Mouse (Mus musculus): ENCODE results near the gene Zbtb40. TPM values are rescaled to one million over a fixed set of nuclear protein-coding genes. Genes with fewer than 3 reads are reported as not detected.

Zbtb40 gene
- 10.4 and 18.9 TPM in 2 replicates for polyA plus RNA-seq (2012)

GRCm38 (mm10) chr4:137048550-137049032, at the start of gene Zbtb40:
Gene Zbtb40, minus strand, starts transcription at chr4:137048801.
- TF ChIP-seq GATA1 (IDR thresholded peaks at IDR 0.05; ENCODE audit: low read length): no peak

GRCm38 (mm10) chr4:137097984-137098327, 49.4 kb upstream of the Zbtb40 start:
- no peak for TF ChIP-seq GATA1 (IDR thresholded peaks at IDR 0.05; ENCODE audit: low read length)

GRCm38 (mm10) chr4:137097246-137097983, 48.8 kb upstream of the Zbtb40 start:
- no peak for TF ChIP-seq GATA1 (IDR thresholded peaks at IDR 0.05; ENCODE audit: low read length)

- TF ChIP-seq GATA1 (IDR thresholded peaks at IDR 0.05; ENCODE audit: low read length): no peak
These were observed 47.8 kb upstream of the Zbtb40 start for GRCm38 (mm10) chr4:137096353-137096752.

- no peak for TF ChIP-seq GATA1 (IDR thresholded peaks at IDR 0.05; ENCODE audit: low read length)
These were observed 36.6 kb upstream of the Zbtb40 start for GRCm38 (mm10) chr4:137085083-137085810.

- no peak for TF ChIP-seq GATA1 (IDR thresholded peaks at IDR 0.05; ENCODE audit: low read length)
These were observed 34.3 kb upstream of the Zbtb40 start for GRCm38 (mm10) chr4:137082866-137083265.

GRCm38 (mm10) chr4:137081401-137081800, 32.8 kb upstream of the Zbtb40 start:
- no peak for TF ChIP-seq GATA1 (IDR thresholded peaks at IDR 0.05; ENCODE audit: low read length)

GRCm38 (mm10) chr4:137077216-137077615, 28.6 kb upstream of the Zbtb40 start:
- no peak for TF ChIP-seq GATA1 (IDR thresholded peaks at IDR 0.05; ENCODE audit: low read length)

GRCm38 (mm10) chr4:137071204-137071603, 22.6 kb upstream of the Zbtb40 start:
- no peak for TF ChIP-seq GATA1 (IDR thresholded peaks at IDR 0.05; ENCODE audit: low read length)

GRCm38 (mm10) chr4:137068491-137068890, 19.9 kb upstream of the Zbtb40 start:
- no peak for TF ChIP-seq GATA1 (IDR thresholded peaks at IDR 0.05; ENCODE audit: low read length)

GRCm38 (mm10) chr4:137065846-137066245, 17.2 kb upstream of the Zbtb40 start:
- TF ChIP-seq GATA1 (IDR thresholded peaks at IDR 0.05; ENCODE audit: low read length): no peak

GRCm38 (mm10) chr4:137054932-137055331, 6.3 kb upstream of the Zbtb40 start:
- no peak for TF ChIP-seq GATA1 (IDR thresholded peaks at IDR 0.05; ENCODE audit: low read length)

GRCm38 (mm10) chr4:137053810-137054209, 5.2 kb upstream of the Zbtb40 start:
- no peak for TF ChIP-seq GATA1 (IDR thresholded peaks at IDR 0.05; ENCODE audit: low read length)

- TF ChIP-seq GATA1 (IDR thresholded peaks at IDR 0.05; ENCODE audit: low read length): no peak
These were observed 606 bp downstream of the Zbtb40 start for GRCm38 (mm10) chr4:137047840-137048549.

- TF ChIP-seq GATA1 (IDR thresholded peaks at IDR 0.05; ENCODE audit: low read length): no peak
These were observed 2.5 kb downstream of the Zbtb40 start for GRCm38 (mm10) chr4:137046110-137046509.

- TF ChIP-seq GATA1 (IDR thresholded peaks at IDR 0.05; ENCODE audit: low read length): no peak
These were observed 4.1 kb downstream of the Zbtb40 start for GRCm38 (mm10) chr4:137044516-137044915.
